Mouse (Mus musculus): Measurements from ENCODE around the gene Gpx4.

Gpx4 gene

DNA sequence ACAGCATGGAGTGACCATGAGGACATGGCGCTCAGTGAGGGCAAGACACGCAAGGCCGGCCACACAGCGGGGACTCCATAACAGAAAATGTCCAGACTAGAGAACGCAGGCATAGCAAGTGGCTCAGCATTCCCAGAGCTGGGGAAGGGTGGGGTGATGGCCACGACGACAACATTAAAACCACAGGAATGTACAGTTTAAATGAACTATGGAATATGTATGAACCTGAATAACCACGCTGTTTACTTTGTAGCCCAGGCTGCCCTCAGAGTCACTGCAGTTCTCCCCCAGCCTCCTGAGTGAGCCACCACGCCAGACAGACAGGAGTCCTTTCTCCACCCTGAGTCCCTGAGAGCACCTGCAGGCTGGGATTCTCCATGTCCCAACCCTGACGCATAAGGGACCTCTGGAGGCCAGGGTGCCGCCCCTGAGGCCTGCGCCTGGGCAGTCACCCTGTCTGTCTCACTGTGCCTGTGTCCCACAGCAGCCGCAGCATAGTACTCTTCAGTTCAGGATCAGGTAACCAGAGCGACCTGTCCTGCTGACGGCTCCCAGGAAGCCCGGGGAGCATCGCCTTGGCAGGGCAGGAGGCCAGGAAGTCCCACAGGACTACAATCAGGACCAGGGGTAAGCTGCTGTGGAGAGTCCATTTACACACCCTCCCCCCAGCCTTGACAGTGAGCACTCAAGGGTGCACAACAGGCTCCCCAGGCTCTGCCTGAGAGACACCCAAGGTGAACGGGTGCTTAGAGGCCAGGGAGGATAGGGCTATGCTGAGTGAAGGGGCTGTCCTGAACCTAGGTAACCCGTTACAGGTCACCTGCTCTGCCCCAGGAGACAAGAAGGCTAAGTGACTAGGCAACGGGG is 25.9 kb downstream of the Gpx4 start:
- no peak for DNase-seq (ENCODE audit: low spot score in 2 of 2)

DNA sequence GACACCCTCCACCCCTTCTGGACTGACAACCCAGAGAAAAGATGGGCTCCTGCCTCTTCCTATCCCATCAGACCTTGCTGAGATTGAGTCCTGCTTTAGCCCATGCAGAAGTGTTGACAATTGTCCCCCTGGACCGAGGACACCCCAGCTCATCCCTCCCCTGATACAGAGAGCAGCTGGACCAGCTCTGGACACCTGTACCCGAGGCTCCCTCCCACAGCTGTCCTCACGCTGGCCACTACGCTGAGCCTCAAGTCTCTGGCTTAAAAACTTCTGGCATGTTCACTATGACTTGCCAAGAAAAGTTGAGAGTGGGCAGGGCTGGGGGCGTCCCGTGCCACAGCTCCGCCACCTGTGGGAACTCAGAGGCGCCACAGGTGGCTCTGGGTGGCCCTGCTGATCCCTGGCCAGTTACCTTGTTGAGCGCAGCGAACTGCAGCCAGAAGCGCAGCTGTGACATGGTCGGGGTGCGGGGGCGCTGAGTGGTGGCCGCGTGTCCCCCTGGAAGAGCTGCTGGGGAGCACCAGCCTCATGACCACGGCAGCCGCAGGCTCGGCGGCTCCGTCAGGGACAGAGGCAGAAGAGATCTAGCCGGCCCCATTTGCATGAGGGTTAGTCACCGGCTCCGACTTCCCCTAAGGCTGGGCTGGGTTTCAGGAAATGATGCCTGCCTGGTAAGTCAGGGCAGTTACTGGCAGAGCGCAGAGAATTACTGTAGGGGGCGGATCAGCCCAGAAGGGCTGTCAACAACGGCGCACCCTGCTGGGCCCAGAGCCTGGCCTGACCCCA is 28.0 kb downstream of the Gpx4 start:
- DNase-seq (ENCODE audit: low spot score in 2 of 2) = peak; percentile 67 to 80

DNA sequence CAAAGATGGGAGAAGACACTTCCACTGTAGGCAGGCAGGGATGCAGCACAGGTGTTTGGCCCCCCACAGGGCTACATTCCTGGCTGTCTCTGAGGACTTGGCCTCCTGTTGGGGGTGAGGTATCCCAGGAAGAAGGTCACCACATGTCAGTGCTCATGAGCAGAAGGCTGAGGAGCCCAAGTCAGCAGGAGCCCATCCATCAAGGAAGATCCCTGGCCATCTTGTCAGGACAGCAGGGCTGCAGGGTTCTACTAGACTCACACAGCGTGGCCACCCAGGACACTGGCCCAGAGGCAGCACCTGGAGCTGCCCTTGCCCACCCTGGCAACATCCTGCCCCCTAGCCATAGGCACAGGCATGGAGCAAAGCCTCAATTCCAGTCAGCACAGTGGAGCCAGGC is 29.0 kb downstream of the Gpx4 start:
- DNase-seq (ENCODE audit: low spot score in 2 of 2) = no peak

DNA sequence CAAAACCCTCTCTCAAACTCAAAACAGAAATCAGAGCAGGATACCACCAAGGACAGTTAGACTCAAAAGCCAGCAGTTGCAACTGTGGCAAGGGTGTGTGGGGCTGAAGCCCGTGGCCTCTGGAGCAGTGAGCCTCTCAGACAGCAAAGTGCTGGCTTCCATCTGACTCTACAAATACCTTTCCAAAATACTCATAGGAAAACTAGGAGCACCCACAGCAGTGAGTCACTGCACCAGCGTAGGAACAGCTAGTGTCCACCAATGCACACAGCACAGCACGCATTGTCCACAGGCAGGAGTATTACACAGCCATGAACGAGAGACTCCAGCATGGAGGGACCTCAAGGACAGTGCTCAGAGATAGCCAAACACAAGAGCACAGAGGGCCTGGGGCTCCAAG is 29.4 kb downstream of the Gpx4 start:
- DNase-seq (ENCODE audit: low spot score in 2 of 2) = no peak

DNA sequence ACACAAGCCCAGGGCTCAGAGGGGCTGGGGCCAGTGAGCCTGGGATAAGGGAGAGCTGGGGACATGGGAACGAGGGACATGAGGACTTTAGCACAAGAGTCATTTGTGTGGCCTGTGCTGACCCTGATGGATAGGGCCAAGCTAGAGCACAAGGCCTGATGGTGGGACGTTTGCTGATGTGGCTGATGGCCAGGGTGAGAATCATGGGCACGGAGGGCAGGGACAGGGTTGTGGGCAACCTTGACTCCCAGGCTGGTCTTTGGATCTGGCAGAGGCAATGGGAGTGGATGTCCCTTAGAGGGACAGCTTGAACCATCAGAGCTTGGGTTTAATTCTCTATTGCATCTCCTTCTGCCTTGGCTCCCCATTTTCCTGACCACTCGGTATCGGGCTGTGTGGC is 30.3 kb downstream of the Gpx4 start:
- DNase-seq (ENCODE audit: low spot score in 2 of 2) = no peak

DNA sequence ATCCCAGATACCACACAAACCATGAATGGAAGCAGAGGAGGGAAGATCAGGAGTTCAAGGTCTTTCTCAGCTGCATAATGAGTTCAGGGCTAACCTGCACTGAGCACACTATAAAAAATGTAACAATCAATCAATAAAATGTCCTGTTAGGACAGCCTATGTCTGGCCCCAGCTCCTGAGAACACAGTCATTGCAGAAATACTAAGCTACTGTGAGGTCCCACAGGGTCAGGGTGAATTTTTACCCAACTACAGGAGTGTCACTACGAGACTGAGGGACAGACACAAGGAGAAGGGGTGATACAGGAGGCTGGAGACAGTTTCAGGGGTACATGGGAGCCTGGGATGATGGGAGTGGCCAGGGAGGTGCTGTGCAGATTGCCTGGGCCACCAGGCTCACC is 31.4 kb downstream of the Gpx4 start:
- DNase-seq (ENCODE audit: low spot score in 2 of 2) = no peak

DNA sequence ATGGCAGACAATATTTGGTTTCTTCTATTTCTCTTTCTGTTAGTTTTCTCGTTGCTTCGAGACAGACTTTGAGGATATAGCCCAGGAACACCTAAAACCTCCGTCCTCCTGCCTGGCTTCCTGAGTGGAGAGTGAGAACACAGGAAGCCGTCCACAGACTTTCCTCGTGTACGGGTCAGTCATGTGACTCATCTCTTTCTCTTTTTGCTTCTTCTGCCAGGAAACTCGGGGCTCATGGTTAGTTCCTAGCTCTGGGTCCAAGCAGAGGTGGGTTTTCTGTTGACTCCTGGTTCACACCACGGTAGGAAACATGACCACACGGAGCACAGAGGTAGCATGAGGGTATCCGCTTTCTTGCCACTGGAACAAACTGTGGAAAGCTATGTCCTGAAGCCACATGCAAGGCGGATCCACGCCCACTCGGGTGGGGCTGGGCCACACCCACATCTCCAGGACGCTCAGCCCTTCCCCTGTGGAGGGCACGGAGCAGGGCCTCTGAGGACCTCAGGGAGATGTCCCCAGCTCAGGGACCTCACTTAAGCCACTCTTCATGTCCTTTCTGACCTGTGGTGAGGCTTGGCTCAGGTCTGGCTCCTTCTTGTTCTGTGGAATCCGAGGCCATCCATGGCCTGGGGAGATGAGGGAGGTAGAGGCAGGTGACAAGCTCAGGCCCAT is 33.6 kb downstream of the Gpx4 start:
- no peak for DNase-seq (ENCODE audit: low spot score in 2 of 2)

DNA sequence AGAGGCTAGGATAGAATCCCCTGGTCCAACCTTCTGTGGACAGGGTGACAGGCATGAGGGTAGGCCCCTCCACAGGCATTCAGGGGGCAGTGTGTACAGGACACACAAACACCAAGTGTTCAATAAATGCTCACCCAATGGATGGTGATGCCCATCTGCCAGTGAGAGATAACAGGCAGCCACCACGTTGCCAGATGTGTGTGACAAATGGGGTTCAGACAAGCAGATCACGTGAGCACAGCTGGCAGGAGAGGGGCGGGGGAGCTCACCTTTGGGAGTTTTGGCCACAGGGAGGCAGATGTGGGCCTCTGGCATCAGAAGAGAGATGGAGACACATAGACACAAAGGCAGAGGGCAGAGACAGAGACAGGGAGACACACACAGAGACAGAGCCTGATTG is 34.1 kb downstream of the Gpx4 start:
- DNase-seq (ENCODE audit: low spot score in 2 of 2) = no peak

DNA sequence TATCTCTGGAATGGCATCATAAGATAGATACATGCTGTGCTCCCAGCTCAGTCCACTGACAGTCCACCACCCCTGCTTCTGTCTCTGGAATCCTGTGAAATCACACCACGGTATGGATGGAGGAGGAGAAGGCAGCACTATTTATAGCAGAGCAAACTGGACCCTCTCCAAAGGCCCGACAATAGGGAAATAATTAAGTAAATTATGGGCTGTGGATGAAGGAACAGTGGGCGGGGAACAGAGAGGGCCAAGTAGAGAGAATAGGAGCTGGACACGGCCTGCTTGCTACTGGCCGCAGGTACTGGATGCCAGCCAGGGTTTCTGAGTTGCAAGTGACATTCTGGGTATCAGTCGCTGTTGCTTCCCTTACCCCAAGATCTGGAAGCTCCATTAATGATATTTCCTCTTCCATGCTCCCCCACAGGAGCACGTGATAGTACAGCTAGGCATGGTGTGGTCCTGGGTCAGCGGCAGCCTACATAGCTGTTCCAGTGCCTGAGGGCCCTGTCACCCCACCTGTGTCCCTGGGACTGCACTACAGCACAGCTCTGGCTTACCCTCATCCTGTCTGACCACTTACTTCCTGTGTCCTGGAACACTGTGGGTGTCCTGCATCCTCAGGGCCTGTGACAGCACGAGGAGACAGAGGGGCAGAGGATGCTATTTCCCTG is 38.0 kb downstream of the Gpx4 start:
- DNase-seq (ENCODE audit: low spot score in 2 of 2) = no peak

DNA sequence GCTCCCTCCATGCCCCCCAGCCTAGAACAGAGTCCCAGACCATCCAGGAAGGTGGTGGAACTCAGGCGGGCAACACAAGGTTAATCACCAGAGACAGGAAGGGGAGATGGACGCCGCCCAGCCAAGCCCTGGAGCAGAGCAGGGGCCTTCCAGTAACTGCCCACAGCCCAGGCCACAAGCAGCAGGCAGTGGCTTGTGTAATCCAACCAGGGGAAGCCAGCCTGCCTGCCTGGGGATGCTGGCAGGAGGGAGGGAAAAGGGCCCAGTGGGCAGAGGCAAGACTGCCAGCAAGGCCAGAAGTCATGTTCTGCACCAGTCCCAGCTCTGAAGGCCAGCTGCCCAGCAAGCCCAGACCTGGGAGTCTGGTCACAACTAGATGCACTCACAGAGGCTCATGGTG is 39.9 kb downstream of the Gpx4 start:
- DNase-seq (ENCODE audit: low spot score in 2 of 2) = no peak

DNA sequence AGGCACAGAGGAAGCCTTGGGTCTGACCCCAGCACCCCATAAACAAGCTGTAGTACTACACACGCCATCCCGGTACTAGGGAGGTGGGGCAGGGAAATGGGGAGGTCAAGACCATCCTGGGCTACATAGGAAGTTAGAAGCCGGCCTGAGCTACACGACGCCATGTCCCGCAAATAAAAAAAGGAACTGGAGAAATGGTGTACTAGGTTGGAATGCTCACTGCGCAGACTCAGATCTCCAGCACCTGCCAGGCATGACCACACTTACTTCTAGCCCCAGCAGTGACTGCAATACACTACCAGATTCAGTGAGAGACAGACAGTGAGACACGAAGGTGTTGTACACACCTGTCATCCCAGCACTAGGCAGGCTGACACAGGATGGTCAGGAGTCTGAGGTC is 40.5 kb downstream of the Gpx4 start:
- DNase-seq (ENCODE audit: low spot score in 2 of 2) = no peak

DNA sequence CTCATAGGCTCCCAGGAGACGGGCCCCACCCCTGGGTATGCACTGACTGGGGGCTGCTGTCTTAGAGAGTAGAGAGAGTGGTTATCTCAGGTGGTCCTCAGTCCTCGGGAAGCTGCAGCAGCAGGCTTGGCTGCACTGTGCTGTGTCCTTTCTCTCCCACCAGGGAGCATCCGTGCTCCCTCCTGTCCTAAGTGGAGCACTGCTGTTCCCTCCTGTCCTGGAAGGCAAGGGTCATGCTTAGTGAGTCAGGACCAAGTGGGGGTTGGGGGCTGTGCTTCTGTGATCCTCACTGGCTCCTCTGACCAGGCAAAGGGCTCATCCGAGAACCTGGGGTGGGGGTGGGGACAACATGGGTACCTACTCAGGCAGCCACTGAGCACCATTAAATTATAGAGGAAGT is 42.2 kb downstream of the Gpx4 start:
- DNase-seq (ENCODE audit: low spot score in 2 of 2) = no peak

DNA sequence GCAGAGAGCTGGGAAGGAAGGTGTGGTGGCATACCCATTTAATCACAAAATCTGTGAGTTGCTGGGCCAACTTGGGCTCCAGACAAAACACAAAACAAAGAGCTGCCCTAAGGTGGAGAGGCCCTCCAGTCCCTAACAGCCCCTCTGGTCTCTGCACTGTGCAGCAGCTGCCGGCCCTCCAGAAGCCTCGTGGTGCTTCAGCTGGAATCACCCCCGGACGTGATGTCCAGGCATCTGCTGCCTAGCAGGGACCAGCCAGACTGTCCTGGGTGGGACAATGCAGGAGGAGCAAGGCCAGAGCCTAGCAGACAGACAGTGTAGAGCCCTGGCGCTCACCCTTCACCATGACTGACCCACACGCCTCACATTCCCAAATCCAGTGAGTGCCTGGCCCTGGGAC is 44.6 kb downstream of the Gpx4 start:
- DNase-seq (ENCODE audit: low spot score in 2 of 2) = no peak

DNA sequence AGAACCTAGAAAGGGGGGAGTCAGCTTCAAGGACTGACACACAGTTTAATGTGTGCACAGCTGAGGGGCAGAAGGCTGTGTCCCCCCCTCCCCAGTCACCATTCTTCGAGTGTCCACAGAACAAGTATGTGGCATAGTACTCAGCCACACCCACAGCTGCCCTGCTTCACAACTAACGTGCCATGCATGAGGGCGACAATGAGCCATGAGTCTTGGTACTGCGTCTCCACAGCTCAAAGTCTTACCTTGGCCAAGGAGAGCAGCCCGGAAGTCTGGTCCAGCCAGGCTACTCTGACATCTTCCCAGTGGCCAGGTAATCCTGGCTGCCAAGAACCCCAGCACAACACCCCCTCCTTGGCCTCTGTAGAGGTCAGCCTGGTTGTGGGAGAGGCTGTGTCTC is 45.7 kb downstream of the Gpx4 start:
- DNase-seq (ENCODE audit: low spot score in 2 of 2) = no peak

DNA sequence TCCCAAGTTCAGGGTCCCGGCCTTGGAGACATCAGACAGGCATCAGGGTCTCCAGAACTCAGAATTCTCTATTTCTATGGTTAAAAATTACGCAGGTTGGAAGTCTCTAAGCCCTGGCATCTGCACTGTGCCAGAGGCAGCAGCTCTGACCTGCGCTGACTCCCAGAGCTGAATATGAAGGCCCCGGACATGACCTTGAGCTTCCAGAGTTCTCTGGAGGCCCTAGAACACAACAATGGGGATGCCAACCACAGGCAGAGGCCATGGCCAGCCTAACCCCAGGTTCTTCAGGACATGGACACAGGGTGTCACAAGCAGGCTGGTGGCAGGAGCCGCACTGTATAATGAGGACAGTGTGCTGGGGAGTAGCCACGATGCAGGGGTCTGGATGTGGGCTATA is 47.1 kb downstream of the Gpx4 start:
- no peak for DNase-seq (ENCODE audit: low spot score in 2 of 2)

DNA sequence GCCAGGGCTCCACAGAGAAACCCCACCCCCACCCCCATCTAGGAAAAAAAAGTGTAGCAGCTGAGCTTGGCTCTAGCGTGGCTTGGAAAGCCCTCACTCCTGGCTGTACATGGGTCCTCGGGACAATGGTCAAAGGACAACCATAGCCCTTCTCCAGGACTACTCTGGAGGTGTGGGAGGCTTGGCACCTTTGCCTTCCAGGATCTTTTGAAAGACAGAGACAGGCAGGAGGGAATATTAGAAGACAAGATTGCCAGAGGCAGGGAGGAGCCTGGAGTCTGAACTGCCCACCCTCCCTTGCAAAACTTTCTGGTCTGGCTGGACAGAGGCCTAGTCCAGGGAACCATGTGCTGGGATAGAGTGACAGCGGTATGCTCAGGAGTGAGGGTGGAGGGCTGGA is 47.7 kb downstream of the Gpx4 start:
- DNase-seq (ENCODE audit: low spot score in 2 of 2) = no peak

DNA sequence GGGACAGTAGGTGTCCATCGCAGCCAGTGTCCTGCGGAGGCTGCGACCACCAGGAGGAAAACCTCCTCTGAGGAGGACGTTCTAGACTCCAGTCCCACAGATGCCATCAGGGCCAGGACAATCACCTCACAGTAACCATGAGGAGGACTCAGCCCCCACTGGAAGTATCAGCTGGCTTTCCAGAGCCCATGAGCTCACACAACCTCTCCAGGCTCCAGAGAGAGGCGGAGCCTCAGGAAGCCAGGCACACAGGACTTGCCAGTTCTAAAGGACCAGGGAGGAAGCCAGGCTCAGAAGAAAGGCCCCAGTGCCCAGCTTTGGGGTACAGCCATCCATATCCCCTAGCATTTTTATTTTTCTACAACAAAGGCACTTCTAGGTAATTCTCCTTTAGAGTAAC is 48.6 kb downstream of the Gpx4 start:
- no peak for DNase-seq (ENCODE audit: low spot score in 2 of 2)

DNA sequence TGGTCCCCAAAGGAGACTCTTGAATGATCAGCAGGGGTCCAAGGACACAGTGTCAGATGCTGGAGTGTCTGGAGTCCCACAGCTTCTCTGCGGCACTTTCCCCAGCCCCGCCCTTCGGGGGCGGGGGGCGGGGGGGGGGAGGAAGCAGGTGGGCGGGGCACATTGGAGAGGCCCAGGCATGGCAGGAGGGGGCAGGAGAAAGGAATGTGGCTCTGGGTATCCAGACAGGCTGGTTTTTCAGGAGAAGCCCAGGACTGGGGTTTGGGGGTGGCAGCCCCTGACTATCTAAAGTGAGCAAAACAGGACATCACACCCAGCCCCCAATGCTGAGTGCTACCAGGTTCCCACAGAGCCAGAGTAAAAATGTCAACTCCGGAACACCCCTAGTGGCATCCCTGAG is 50.3 kb downstream of the Gpx4 start:
- no peak for DNase-seq (ENCODE audit: low spot score in 2 of 2)

DNA sequence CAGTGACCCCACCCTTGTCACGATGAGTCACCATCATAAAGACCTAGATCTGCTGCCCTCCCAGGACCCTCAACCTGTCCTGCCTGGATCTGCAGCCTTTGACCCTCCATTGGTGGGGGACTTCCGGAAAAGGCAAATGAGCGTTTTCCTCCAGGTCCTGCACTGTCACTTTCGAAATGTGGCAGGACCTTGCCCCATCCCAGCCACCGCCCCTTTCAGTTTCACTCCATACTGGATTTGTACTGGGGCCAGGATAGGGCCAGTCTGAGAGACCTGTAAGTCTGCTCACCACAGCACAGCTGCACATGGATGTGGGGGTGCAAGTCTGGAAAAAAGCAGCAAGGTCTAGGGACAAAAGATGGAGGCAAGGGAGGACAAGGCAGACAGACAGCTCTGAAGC is 51.7 kb downstream of the Gpx4 start:
- DNase-seq (ENCODE audit: low spot score in 2 of 2) = no peak

DNA sequence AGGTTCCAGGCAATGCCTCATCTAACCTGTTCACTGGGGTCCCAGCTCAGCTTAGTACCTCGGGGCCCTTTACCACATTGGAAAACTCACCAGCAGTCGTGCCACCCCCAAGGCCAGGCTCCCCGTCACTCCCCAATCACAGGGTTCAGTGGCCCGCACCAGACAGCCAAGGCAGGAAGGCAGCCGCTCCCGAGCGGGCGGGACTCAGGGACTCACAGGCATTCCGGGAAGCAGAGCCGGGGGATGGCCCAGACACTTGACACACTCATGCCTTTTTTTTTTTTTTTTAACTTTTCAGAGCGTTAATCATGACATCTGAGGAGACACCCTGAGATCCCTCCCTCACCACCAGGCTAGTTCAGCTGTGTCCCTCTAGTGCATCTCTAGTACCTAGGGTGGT is 54.0 kb downstream of the Gpx4 start:
- DNase-seq (ENCODE audit: low spot score in 2 of 2) = no peak

DNA sequence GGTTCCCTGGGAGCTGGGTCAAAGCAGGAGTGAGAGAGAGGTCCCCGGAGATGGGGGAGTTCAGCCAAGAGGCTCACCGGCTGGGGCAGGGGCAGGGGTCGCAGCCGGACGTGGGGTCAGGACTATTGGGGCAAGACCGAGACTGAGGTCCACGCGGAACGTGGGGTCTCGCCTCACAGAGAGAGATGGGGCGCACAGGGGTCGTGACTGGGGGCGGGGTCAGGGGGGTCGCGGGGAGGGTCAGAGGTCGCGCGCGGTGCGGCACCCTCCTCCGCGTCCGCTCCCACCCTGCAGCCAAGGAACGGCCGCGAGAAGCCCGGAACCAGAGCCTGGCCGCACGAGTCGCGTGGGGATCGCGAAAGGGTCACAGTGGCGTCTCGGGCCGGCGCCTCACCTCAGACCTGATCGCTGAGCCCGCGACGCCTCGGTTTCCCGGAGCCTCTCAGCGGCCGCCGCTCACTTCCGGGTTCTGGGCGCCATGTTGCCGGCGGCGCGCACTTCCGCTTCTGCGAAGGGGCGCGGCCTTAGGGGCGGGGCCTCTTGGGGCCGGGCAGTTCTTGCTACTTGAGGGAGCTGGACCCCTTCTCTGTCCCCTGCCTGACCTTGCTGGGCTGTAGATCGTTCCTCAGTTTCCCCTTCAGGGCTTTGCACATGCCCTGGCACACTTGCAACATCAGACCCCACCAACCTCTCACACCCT is 55.4 kb downstream of the Gpx4 start:
- peak; percentile 82 to 85 for DNase-seq (ENCODE audit: low spot score in 2 of 2)

DNA sequence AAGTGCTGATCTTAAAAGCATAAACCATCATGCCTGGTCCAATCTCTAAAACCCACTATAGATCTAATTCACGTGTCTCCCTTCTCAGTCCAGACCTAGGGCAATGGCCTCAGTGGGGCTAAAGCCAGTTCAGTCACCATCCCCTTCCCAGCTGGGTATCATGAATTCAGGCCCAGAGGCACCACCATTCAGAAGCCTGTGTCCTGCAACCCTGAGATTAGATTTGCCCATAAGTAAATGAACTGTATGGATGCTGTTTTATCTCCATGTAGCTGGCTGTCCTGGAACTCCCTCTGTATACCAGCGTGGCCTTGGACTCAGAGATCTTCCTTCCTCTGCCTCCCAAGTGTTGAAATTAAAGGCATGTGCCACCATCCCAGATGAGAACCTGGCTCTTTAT is 56.1 kb downstream of the Gpx4 start:
- DNase-seq (ENCODE audit: low spot score in 2 of 2) = no peak

All from urinary bladder, adult 18-20 months (tissue).